ENCODE assay signal across 16 mouse cellular contexts in genomic region chr11:84963556-84963955, GRCm38 (mm10). TPM values are rescaled to one million over a fixed set of nuclear protein-coding genes. Genes with fewer than 3 reads are reported as not detected.
"Had no signal": no experiment of that assay in that cellular context is flagged by ENCODE, and none has a peak within 500 bp of the region (broad histone marks: within the 10 kb centered on the region; RNA-seq: fewer than 3 reads in every experiment).

No protein-coding gene starts in this region.

- H3K36me3 ChIP-seq: lung, embryonic 15.5 days; midbrain, embryonic 13.5 days; midbrain, embryonic 15.5 days; neural tube, embryonic 12.5 days; stomach, embryonic 15.5 days had no signal

- H3K27ac ChIP-seq: lung, embryonic 15.5 days; macrophage; midbrain, embryonic 13.5 days; midbrain, embryonic 15.5 days; neural tube, embryonic 12.5 days; stomach, embryonic 15.5 days; stomach, postnatal 0 days had no signal

- DNase-seq: lung, postnatal 14 days; lung, postnatal 36 days; right cerebral cortex, postnatal 14 days; thymus, adult 2 months; thymus, postnatal 25 days; thymus, postnatal 4 days had no signal

- H3K9ac ChIP-seq: lung, embryonic 15.5 days; midbrain, embryonic 13.5 days; midbrain, embryonic 15.5 days; neural tube, embryonic 12.5 days; stomach, embryonic 15.5 days had no signal

- H3K4me2 ChIP-seq: lung, embryonic 15.5 days; midbrain, embryonic 11.5 days; midbrain, embryonic 13.5 days; midbrain, embryonic 15.5 days; neural tube, embryonic 12.5 days; stomach, embryonic 15.5 days had no signal

- H3K9me3 ChIP-seq: lung, embryonic 15.5 days; megakaryocyte, embryonic 14.5 days; midbrain, embryonic 13.5 days; midbrain, embryonic 15.5 days; neural tube, embryonic 12.5 days; stomach, embryonic 15.5 days had no signal

- H3K4me3 ChIP-seq: lung, embryonic 15.5 days; megakaryocyte, embryonic 14.5 days; midbrain, embryonic 13.5 days; midbrain, embryonic 15.5 days; neural tube, embryonic 12.5 days; stomach, embryonic 15.5 days had no signal

- ATAC-seq: lung, postnatal 0 days; midbrain, embryonic 13.5 days; midbrain, embryonic 15.5 days had no signal

RNA-seq across cellular contexts. Expression of gene Car4, which starts 6.0 kb away (rescaled TPM):
- polyA plus RNA-seq: macrophage had no signal
